Mouse (Mus musculus) layer of hippocampus, adult 8-10 months (tissue): ENCODE data around the gene Rbm47. TPM values are rescaled to one million over a fixed set of nuclear protein-coding genes. Genes with fewer than 3 reads are reported as not detected.

Source experiments
- DNase-seq, 2 experiments: peaks; one replicate each; pipeline ENCODE4 v3.0.0; 2022; ENCODE audit warnings: low spot score in 2 of 2
- total RNA-seq, 4 experiments: library from RNA; stranded (reverse); gene quantifications; 2 replicates each; pipeline ENCODE4 v1.2.4; 2022

The Rbm47 gene
- total RNA-seq, 4 experiments from 2014 or later: 1.5 to 4.4 (median 2.6) TPM

DNA sequence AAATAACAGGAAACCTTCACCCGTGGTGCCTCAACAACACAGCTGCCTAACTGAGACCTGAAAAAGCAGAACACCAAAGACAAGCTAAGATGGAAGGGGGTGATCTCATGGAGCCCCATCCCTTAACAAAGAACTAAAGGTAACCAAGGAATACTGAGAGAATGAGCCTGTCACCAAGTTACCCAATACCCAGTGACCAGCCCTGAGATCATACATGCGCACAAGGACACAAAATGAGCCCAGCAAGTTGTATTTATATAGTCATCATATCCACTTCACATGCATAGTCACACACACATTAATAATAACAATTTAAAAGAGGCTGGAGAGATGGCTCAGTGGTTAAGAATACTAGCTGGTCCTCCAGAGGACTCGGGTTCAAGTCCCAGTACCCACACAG, 44.0 kb downstream of the Rbm47 start:
- no peak for DNase-seq

DNA sequence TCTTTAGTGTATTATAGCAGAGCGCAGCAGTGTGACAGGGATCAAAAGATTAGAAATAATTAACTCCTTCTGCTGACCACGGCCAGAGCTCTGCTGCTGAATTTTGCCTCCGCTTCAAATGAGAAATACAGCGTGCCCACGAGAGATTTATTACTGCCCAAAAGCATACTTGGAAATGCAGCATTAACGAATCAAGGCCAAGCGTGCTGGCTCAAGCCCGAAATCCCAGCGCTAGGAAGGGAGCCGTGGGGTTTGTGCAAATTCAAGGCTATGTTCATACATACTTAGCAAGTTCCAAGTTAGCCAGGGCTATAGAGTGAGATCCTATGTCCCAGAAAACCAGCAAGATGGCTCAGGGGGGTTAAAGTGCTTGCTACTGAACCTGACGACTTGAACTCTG, 47.5 kb downstream of the Rbm47 start:
- no peak for DNase-seq

- no peak for DNase-seq
These were observed 48.0 kb downstream of the Rbm47 start for GRCm38 (mm10) chr5:66124931-66125330.

GRCm38 (mm10) chr5:66124089-66124400, 48.9 kb downstream of the Rbm47 start:
- no peak for DNase-seq

- no peak for DNase-seq
These were observed 49.4 kb downstream of the Rbm47 start for GRCm38 (mm10) chr5:66123295-66124088.

GRCm38 (mm10) chr5:66121255-66121654, 51.7 kb downstream of the Rbm47 start:
- DNase-seq: no peak

GRCm38 (mm10) chr5:66114751-66115150, 58.2 kb downstream of the Rbm47 start:
- DNase-seq: no peak

- no peak for DNase-seq
These were observed 58.7 kb downstream of the Rbm47 start for GRCm38 (mm10) chr5:66114208-66114607.

GRCm38 (mm10) chr5:66112059-66112458, 60.9 kb downstream of the Rbm47 start:
- peak in 1 of 2 experiments; percentile 3 for DNase-seq

GRCm38 (mm10) chr5:66106372-66106771, 66.5 kb downstream of the Rbm47 start:
- no peak for DNase-seq

DNA sequence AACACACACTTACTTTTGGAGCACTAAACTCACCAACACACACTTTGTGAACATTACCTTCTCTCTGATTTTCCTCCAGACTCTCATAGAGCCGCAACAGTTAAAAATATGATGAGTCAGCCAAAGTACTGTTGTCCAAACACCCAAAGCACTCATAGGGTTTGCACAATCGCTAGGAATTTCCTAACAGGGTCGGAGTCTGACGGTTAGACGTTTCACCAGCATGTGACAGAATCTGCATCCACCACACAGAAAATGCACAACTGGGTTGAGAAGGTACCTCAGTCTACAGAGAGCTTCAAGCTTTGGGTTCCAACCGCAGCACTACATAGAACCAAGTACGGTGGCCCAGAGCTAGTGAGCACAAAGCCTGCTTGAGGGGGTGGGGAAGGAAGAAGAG, 67.0 kb downstream of the Rbm47 start:
- no peak for DNase-seq

DNA sequence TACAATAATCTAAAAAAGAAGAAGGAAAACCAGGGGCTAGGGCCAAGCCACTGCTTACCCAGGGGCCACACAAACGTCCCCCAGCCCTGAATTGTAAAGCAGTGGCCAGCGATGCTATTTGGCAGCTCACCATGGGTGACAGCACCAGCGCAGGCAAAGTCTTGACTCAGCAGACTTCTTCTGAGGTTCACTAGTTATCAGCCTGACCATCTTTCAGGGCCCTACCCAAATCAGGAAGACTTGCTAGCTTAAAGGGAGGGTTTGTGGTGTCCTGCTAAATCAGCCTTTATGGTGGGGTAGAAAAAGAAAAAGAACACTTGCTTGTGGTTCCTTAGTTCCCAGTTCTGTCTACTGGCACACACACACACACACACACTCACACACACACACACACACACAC, 67.6 kb downstream of the Rbm47 start:
- DNase-seq: no peak

GRCm38 (mm10) chr5:66103386-66103785, 69.5 kb downstream of the Rbm47 start:
- no peak for DNase-seq

- no peak for DNase-seq
These were observed 70.1 kb downstream of the Rbm47 start for GRCm38 (mm10) chr5:66102821-66103220.

GRCm38 (mm10) chr5:66101577-66101976, 71.3 kb downstream of the Rbm47 start:
- no peak for DNase-seq

- no peak for DNase-seq
These were observed 72.6 kb downstream of the Rbm47 start for GRCm38 (mm10) chr5:66100322-66100721.

DNA sequence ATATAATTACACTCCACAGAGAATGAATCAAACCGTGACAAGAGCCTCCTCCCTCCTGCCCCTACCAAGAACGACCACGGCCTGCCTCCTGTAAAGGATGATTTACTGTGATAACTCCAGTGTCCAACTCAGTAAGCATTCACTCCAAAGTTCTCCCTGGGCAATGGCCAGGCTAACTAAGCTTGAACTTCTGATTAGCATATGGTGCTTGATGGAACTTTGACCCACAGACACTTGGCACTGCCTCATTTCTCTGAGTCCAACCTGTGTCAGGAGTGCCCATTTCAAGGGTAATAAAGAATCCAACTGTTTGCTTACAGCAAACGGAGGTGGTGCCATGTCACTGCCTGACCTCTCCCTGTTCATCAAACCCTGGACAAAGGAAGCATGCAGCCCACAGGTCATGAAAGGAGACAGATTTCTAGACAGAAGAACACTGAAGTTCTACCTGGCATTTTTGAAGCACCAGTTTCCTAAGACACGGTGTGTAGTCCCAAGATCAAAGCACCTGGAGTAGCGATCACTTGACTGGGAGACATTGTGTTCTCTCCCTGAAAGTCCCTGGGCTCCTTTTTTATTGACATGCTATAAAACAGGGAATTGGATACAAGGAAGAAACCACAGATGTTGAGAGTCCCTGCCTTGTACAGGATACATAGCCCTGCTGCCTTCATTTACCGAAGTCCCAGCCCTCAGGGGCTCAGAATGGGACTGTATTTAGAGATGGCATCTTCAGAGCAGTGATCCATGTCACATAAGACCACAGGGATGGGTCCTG, 74.6 kb downstream of the Rbm47 start:
- DNase-seq: no peak

- no peak for DNase-seq
These were observed 76.8 kb downstream of the Rbm47 start for GRCm38 (mm10) chr5:66096081-66096480.

DNA sequence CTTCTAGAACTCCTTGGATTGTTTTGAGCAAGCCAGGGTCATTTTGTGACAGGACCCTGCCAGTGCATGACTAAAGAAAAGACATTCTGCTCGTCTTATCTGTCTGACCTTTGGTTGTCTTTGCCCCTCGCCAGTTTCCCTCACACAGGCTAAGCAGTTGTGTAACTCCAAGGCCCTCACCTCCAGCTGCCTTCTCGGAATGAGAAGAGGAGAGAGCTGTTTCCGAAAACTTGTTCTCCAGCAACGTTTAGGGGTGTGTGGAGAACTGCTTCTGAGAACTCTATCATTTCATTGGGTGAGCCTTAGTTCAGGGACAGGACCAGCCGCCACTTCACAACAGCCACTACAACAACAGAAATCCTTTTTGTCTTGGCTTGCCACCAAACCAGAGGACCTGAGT, 77.8 kb downstream of the Rbm47 start:
- DNase-seq: no peak

- DNase-seq: no peak
These were observed 82.9 kb downstream of the Rbm47 start for GRCm38 (mm10) chr5:66090037-66090436.

DNA sequence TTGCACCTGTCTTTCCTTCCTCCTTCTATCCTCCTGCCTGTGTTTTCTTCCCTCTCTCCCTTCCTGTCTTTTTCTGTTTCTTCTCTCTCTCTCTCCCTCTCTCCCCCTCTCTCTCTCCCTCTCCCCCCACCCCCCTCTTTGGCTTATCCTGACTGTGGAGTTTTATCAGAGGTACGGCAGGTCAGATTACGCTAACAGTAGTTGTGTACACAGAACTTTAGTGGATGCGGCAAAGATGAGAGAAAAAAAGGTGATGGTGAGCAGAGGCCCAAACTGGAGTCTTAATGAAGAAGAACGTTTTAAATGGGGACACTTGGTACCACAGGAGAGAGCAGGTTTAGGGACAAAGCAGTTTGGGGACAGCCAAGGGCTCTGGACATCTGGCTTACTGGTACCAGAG, 83.3 kb downstream of the Rbm47 start:
- DNase-seq: no peak

DNA sequence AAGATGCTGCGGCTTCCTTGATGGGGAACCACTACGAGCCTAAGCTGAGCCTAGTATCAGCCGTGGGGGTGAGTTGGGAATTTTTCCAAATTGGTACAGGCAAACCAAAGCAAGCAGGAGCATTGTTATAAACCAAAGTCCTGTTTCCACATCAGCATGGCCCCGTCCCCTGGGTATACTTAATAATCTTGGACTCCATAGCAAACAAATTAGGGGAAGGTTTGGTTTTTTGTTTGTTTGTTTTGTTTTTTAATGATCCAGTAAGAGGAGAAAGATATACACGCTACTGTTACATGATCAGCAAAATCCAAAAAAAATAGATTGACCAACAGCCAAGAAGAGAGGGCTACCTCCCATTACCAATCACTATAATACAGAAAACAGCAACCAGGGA, 84.0 kb downstream of the Rbm47 start:
- DNase-seq: no peak
